Mouse (Mus musculus) small intestine, adult 2 months (tissue): ENCODE measurements around the gene Gm11541.

Experiments
- CTCF ChIP-seq: fragments of 200-500 bp; IDR thresholded peaks from 2 replicates; pipeline ENCODE4 v1.5.1; 2012; ENCODE audit warnings: low read depth, mild to moderate bottlenecking, control low read depth, inconsistent platforms, low read length, moderate library complexity, mixed read lengths; ENCODE audit not compliant: insufficient replicate concordance, insufficient read length; ENCODE audit errors: extremely low read depth
- POLR2A ChIP-seq: fragments of 200-500 bp; IDR thresholded peaks from 2 replicates; pipeline ENCODE4 v1.6.1; 2012; ENCODE audit warnings: low read depth, mild to moderate bottlenecking, control low read depth, inconsistent platforms, low read length, moderate library complexity

GRCm38 (mm10) chr11:94731229-94731628 is 26.9 kb upstream of the Gm11541 start:
- TF ChIP-seq POLR2A (no peak), CTCF (no peak)
